Mouse (Mus musculus): ENCODE results near the gene Rarg.

The Rarg gene

GRCm38 (mm10) chr15:102257202-102258075 is at the start of gene Rarg:
Gene Rarg (minus strand): TSS chr15:102257517.
- DNase-seq (ENCODE audit: low spot score): no peak

GRCm38 (mm10) chr15:102302542-102302941 is 45.2 kb upstream of the Rarg start:
- no peak for DNase-seq (ENCODE audit: low spot score)

- DNase-seq (ENCODE audit: low spot score): no peak
Observed at GRCm38 (mm10) chr15:102296368-102297006, 39.2 kb upstream of the Rarg start.

GRCm38 (mm10) chr15:102295633-102296367 is 38.5 kb upstream of the Rarg start, which contains the start of gene Espl1:
Gene Espl1 (plus strand): TSS chr15:102296266.
- DNase-seq (ENCODE audit: low spot score): peak; percentile 94

GRCm38 (mm10) chr15:102287395-102287794 is 30.1 kb upstream of the Rarg start:
- DNase-seq (ENCODE audit: low spot score): no peak

GRCm38 (mm10) chr15:102283648-102284047 is 26.3 kb upstream of the Rarg start:
- no peak for DNase-seq (ENCODE audit: low spot score)

- no peak for DNase-seq (ENCODE audit: low spot score)
Observed at GRCm38 (mm10) chr15:102282463-102283292, 25.4 kb upstream of the Rarg start.

GRCm38 (mm10) chr15:102280623-102281022 is 23.3 kb upstream of the Rarg start:
- no peak for DNase-seq (ENCODE audit: low spot score)

GRCm38 (mm10) chr15:102279783-102280520 is 22.6 kb upstream of the Rarg start:
- DNase-seq (ENCODE audit: low spot score): no peak

- peak; percentile 87 for DNase-seq (ENCODE audit: low spot score)
Observed at GRCm38 (mm10) chr15:102279092-102279782, 21.9 kb upstream of the Rarg start, which contains the start of gene Mfsd5. Gene Mfsd5 (plus strand): TSS chr15:102279454.

GRCm38 (mm10) chr15:102278726-102279091 is 21.4 kb upstream of the Rarg start:
- no peak for DNase-seq (ENCODE audit: low spot score)

- no peak for DNase-seq (ENCODE audit: low spot score)
Observed at GRCm38 (mm10) chr15:102273982-102274716, 16.8 kb upstream of the Rarg start.

GRCm38 (mm10) chr15:102271441-102271840 is 14.1 kb upstream of the Rarg start:
- no peak for DNase-seq (ENCODE audit: low spot score)

- DNase-seq (ENCODE audit: low spot score): no peak
Observed at GRCm38 (mm10) chr15:102270274-102270960, 13.1 kb upstream of the Rarg start, which contains the start of gene Gm9918. Gene Gm9918 (plus strand): TSS chr15:102270563.

- no peak for DNase-seq (ENCODE audit: low spot score)
Observed at GRCm38 (mm10) chr15:102265548-102265947, 8.2 kb upstream of the Rarg start.

GRCm38 (mm10) chr15:102263037-102263436 is 5.7 kb upstream of the Rarg start:
- no peak for DNase-seq (ENCODE audit: low spot score)

GRCm38 (mm10) chr15:102262582-102262981 is 5.3 kb upstream of the Rarg start:
- peak; percentile 82 for DNase-seq (ENCODE audit: low spot score)

- no peak for DNase-seq (ENCODE audit: low spot score)
Observed at GRCm38 (mm10) chr15:102258581-102259253, 1.4 kb upstream of the Rarg start.
